Mouse (Mus musculus) cerebellum, adult 18-20 months (tissue): Measurements from ENCODE around the gene Dock8.
"Not testable (repeated sequence)": the region's sequence is repeated elsewhere in the genome, so short reads cannot be mapped to it uniquely, and the experiment has no call there.

Experiments used
- DNase-seq, 2 experiments: peaks; one replicate each; pipeline ENCODE4 v3.0.0; 2021

Gene Dock8

DNA sequence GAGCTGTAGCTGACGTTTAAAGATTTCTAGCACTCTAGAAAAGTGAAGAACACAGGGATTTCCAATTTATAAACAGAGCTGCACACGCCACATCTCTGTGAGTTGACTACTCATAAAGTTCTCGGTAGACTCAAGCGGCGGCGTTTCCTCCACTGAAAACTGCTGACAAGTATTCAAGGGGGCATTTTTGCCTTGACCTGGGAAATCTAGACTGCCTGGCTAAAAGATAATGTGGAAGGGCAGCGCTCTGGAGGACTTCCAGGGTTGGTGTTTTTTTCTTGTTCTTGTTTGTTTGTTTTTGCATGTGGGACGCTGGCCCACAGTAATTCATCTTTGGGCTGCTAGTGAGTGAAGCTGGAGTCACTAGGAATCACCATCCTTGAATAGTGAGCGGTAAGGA is 819 bp downstream of the Dock8 start:
- DNase-seq = no peak

DNA sequence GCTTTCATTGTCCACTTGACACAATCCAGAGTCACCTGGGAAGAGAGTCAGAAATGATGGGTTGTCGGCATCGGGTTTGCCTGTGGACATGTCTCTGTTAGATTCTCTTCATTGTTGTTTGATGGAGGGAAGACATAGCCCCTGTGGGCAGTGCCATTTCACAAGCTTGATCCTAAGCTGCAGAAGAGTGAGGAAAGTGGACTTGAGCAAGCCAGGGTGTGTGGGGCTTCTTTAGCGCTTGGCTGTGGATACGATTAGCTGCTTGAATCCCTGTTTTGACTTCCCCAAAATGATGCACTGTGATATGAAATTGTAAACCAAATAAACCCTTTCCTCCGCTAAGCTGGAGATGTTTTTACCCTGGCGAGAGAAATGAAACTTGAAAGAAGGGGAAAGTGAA is 2.7 kb downstream of the Dock8 start:
- no peak for DNase-seq

DNA sequence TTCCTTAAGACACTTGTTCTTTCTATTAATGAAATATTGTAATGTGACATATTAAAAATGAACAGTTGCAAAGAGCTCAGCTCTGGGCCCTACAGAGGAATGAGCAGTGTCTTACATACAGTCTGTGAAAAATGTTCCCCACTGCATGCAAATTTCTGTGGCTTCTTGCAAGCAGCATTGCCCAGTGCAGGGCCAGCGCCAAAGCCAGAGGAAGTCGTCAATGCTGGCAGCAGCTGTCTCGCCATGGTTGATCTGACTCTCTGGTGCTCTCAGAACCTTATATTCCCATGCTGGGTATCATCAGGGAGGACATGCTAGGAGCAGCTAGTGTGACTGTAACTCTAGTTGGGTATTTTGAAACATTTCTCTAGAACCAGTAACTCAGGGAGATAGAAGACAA is 3.5 kb downstream of the Dock8 start:
- no peak for DNase-seq

DNA sequence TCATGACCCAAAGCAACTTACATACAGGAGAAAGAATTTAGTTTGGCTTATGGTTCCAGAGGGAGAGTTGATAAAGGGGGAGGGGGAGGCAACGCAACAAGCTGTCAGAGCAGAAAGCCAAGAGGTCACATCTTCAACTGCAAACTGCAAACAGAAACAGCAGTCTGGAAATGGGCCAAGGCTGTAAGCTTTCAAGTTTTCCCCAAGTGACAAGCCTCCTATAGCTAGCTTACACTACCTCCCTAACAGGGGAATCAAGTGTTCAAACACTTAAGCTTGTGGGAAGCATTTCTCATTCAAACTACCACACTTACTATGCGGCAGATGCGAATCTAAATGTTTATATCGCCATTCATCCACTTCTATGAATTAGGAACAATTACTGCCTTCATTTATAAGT is 4.5 kb downstream of the Dock8 start:
- no peak for DNase-seq

DNA sequence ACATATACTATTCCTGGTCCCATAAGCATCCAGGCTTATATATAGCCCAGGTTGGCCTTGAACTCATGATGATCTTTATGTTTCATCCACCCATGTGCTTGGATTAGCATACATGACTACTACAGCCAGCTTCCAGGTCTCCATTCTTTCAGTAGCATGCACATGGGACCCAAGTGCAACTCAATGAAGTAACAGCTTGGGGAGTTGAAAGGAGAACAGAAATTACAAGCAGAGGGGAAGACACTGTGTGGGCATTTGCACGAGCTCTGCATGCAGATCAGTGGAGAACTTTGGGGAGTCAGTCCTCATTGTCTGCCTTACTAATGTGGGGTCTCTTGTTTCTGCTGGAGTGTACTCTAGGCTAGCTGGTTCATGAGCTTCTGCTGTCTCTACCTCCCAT is 7.4 kb downstream of the Dock8 start:
- DNase-seq = no peak

DNA sequence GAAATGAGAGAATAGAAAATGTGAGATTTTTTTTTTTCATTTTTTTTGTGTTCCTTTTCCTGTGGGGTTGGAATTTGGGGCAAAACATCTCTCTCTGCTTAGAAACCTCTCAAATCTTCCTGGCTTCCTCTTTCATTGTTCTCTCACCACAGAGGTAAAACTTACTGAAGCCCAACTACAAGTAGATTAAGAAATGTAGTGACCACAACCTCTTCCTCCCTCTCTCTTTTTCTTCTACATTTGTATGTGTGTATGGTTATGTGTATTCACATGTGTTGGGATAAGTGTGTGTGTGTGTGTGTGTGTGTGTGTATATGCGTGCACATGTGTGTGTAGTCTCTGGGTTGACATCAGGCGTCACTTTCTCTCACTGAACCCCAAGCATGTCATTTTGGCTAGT is 9.2 kb downstream of the Dock8 start:
- DNase-seq = no peak

DNA sequence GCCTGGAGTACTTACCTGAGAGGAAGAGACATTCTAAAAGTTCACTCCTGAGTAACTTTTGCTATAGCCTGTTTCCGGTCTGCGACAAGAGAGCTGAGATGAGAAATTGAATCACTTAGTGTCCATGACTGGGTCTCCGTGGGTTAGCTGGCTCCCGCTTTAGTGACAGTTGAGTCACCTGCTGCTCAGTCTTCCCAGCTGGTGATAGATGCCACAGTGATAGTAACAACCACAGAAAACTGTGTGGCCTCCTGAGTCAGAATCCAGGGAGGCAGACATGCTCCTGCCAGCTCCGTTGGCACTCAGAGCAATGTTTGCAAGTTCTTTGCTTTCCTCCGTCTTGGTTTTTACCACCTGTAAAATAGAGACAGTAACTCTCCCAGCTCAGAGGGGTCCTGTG is 23.4 kb downstream of the Dock8 start:
- DNase-seq = no peak

DNA sequence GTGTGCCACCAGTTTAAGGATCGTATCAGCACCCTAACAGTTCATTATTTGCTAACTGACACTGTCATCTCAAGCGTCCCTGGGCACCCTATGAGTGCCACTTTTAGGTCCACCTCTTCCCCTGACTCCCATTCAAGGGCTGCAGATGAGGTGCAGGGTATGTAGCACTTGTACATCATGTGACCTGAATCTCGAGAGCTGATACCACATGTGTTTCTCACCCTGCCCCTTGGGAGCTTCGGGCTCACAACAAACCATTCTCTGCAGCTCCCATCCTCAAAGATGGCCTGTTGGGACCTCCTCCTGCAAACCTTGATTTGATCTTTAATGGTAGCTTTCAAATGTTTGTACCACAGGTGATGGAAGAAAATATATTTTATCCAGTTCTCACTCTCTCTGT is 32.4 kb downstream of the Dock8 start:
- no peak for DNase-seq

DNA sequence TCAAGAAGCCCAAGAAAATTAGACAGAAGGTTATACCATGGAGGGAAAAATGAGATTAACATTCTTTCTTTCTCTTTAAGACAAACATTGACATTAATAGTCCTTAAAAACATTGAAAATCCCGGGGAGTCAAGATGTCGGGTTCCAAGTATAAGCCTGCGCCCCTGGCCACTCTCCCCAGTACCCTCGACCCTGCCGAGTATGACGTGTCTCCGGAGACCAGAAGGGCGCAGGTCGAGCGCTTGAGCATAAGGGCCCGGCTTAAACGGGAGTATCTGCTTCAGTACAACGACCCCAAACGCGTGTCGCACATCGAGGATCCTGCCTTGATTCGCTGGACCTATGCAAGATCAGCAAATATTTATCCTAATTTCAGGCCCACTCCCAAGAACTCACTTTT is 33.7 kb downstream of the Dock8 start:
- DNase-seq = not testable (repeated sequence)

DNA sequence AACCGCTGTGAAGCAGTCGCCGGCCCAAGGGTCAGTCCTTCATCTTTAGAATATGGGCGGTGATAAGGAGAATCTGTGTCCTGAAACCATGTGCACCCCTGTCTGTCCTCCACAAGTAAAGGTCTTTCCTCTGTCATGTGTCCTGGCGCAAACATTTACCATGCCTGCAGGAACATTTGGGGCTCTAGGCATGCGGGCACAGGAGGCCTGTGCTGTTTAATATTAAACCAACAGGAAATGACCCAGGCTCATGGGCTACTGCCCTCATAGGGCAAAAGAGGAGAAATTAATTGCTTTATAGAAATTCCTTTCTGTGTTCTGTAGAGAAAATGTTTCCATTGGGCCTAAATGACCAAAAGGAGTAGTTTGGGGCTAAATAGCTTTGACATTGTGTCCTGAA is 36.5 kb downstream of the Dock8 start:
- no peak for DNase-seq

DNA sequence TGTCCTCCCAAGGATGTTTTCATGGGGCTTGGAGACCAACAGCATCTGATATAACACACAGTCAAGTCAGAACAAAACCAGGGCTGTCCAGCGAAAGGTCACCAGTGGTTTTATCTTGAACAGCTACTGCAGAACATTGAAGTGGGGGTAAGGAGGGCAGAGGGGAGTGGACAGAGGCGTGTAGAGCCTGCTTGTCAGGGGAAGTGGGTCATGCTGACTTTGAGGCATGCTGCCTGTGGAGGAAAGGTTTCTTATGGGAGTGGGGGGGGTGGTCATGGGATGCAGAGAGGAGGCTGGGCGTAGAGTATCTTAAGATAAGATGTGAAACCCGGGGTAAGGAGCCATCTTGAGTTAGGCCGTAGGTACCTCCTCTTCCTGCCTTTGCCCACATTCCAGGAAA is 37.5 kb downstream of the Dock8 start:
- no peak for DNase-seq

DNA sequence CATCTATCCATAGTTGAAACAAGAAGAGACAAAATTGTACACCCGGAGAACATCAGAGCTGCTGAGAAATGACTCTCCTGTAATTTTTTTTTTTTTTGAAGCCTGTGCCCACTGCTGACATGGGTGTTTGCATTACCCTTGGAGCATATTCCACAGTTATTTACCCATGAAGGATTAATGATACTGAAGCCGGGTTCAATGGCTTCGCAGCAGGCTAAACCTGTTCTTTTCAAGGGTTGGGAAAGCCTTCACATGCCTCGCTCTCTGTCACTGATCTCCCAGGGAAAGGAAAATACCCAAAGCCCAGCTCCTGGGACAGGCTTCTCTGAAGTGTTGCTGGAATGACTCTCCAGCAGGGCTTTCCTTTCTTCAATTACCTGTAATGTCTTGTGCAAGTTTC is 37.9 kb downstream of the Dock8 start:
- no peak for DNase-seq

DNA sequence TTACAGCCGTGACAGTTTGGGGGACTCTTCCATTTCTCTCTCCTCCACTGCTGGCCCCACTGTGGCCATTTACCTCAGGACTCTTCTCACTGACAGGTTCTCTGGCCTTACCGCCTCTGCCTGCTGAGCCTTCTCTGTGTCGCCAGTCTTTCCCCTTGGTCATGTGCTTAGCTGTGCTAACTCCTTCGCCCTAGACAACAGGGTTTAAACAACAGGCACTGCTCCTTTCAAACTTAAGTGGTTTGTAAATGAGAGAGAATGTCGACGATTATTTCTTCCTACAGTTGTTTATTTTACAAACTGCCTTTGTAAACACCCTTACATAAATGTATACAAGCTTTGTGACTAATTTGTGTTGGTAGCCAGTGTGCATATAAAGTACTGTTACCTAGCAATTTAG is 39.0 kb downstream of the Dock8 start:
- no peak for DNase-seq

DNA sequence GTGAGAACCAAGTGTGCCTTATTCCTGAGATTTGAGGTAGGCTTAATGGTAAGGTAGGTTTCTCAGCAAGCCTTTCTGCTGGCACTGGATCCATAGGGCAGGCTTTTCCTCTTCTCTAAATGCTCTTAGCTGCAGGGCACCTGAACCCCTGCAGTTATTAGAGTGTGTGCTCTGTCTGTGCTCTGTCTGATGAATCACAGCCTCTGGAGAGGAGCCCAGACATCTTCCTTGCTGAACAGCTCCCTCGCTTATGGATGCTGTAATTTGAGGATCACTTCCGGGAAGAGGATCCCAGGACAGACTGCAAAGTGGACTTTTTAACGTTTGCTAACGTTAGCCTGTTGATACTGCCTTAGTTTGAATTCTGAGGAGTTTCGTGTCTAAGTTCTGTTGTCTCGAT is 41.9 kb downstream of the Dock8 start:
- no peak for DNase-seq

DNA sequence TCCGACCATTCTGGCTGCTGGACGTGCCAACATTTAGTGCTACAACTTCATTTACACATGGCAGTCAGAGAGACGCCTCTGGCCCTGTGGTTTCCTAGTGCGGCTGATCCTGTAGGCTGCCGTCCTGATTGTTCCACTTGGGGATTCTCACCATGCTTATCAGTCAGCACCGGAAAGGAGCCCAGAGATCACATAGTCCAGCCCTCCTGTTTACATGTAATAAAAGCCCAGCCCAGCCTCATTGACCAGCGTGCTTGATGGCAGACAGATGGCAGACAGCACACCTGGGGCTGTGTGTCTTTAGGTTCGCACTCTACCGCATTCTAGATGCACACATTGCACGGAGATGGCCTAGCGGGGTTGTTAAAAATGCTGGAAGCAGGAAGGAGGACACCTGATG is 43.6 kb downstream of the Dock8 start:
- DNase-seq = no peak

DNA sequence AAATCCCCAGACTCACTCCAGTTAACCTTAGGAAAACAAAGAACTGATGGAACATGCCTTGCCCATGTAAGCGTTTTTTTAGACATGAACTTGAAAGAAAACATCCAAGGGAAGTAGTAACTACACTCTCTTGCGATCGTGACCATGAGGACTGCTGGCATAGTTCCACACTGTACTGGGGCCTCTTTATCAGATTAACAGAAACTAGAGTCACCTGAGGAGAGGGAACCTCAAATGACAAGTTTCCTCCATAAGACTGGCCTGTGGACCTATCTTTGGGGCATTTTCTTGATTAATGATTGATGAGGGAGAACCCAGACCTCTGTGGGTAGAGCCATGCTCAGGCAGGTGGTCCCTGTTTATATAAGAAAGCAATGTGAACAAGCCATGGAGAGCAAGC is 44.7 kb downstream of the Dock8 start:
- DNase-seq = no peak

DNA sequence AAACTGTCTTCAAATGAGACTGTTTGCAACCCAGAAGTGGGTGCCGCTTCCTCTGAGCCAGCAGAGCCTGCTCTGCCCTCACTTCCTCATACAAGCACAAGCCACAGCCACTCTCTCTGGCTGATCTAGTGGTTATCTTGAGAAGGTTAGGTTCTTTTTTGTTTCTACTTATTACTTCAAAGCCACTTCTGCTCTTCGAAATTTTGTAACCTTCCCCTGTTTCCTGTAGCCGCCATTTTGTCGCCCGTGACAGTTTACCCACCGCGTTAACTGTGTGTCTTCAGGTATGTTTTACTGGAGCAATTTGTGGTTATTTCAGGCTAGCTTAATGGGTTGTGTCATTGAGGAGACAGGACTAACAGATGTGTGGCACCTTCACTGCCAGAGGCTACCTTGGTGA is 53.0 kb downstream of the Dock8 start:
- no peak for DNase-seq

DNA sequence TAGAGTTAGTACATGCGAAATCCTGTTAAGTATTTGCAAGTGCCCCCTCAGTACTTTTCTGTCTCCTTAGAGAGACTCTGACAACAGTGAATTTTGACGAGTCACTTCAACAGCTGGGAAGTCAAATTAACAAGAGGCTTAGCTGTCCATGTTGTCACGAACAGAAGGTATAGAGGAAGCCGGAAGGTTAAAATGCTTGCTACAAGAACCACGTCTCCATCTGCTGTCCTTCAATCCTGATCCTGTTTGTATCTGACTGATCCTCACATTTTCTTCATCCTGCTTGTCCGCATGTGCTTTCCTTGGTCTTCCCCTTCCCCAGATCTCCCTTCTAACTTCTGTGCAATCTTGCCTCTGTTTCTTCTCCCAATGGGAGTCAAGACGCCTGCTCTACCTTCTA is 53.8 kb downstream of the Dock8 start:
- DNase-seq = no peak

DNA sequence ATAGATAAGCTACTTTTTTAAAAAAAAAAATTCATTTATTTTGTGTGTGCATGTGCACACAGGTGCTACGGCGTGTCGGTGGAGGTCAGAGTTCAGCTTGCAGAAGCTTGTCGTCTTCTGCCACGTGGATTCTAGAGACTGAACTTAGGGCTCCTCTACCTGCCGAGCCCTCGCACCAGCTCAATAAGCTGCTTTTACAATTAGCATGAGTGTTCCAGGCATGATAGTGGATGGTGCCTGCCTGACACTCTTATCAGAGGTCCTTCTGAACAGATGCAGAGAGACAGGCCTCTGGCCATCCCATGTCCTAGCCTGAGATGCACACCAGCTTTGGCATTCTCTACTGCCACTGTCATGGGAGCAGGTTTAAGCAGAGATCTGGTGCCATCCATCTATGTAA is 55.7 kb downstream of the Dock8 start:
- no peak for DNase-seq

DNA sequence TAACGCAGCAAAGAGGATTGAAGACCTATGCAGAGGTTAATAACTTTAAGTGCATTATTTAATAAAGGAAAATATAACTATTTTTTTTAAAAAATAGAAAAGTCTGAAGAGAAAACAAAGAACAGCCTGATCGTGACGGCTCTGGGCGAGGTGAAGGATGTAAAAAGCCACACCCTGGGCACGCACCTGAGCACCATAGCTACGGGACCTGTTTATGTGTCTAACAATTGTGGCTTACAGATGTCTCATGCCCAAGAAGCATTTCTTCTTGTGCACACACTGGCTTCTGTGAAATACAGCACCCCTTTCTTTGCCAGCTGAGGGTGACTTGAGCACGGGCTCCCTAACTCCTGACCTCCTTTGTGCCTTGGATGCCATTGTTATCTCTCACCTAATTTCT is 56.2 kb downstream of the Dock8 start:
- no peak for DNase-seq

DNA sequence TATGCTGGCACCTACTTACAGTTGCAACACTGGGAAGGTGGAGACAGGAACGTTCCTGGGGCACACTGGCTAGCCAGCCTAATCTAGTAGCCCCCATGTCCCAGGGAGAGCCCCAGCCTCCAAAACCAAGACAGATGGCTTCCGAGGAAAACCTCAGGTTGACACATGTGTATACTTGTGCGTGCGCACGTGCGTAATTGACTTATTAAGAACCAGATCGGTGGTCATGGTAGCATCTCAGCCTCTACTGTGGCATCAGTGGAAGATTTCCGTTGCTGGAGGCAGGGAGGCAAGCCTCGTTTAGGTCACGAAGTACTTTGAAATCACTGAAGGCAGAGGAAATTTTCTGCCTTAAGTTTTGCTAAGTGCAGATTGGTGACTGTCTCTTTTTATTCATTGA is 56.9 kb downstream of the Dock8 start:
- DNase-seq = no peak

DNA sequence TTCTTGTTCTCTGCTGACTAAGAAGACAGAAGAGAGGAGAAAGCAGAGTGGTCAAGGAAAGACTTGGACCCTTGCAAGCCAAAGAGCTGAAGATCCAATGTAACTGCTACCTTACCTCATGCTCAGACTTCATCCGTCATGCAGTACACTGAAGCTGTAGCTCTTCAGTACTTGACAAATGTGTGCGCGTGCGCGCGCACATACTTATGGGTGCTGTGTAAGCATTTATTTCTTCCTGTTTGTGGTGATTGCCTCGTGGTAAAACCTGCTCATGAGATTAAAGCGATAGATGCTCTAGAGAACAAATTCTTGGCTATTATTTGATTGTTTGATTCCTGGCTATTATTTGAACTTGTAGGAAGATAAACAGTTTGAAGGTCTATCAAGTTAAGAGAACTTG is 58.5 kb downstream of the Dock8 start:
- no peak for DNase-seq

DNA sequence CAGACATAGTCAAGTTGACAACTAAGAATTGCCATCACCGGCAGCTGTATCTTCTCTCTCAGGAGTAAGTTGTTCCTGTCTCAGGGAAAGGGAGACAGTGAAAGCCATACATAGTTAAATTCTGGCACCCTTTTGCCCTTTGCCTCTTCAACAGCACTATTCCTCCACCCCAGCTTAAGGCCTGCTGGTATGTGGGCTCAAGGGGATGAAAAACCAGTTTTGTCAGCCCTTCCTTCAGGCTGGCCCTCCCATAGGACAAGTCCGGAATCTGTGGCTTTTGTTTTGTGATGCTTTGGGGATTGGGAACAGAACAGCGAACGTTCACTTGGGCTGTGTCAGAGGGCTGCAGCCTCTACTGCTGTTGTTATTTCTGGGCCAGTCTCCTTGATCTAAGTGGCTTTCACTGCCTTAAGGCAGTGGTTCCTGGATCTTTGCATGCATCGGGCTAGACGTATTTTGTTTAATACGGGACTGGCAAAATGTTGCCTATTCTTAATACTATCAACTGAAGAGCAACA is 60.6 kb downstream of the Dock8 start:
- DNase-seq = no peak

DNA sequence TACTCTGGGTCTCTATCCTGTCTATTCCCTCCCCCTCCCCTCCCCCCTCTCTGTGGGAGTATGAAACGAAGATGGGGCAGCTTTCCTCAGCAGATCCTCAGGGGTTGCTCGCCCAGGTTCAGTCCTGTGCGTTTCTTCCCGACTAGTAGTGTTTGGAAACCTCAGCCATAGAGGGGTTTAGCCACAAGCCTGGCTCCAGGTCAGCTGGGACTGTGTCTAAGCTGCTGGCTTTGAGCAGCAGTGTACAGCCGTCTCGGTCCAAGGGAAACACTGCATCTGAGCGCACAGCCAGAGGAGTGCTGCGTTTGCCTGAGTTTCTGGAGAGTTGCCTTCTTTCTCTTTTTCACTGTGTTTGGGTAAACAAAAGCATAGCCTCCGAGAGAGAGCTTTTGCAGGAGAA is 61.0 kb downstream of the Dock8 start:
- no peak for DNase-seq

DNA sequence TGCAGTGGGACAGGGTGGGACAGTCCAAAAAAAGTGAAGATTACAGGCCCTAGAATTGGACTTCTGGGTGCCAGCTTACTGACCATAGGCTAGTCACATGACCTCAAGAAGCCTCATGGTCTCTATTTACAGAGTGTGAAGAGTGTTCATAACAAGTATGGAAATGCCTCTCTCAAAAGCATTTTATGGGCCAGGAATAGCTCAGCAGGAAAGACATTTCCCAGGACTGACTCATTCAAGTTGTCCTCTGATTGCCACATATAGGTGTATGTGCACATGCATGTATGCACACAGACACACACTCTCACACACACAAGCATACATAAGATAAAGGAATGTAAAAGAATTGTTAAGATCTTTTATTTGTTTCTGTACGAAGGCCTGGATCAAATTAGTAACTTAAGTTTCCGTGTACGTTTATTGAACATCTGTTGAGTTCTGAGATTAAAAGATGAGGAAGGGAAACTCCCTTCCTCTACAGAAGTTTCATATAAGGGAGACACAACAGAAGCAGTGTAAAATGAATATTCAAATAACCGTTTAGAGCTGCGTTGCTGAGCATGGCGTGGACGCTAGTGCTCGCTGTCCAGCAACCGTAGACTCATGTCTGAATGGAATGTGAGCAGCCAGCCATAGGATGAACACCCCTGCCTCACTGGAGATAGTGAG is 63.0 kb downstream of the Dock8 start:
- no peak for DNase-seq

DNA sequence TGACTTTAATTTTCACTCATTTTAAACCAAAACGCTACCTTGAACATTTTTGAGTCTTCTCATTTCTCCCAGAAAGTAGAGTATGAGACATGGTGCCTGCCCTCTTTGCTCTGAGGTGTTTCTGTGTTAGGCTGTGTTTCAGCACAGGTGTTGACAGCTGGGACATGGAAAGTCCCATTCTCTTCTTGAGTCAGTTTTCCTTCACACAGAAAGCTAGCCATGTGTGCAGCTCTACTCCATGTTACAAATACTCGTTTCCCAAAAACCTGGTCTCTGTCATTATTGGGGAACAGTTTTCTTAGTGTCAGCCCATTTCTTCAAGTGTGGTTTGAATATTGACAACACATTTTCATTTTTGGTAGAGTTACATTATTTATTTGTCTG is 63.5 kb downstream of the Dock8 start:
- DNase-seq = no peak
